Mouse (Mus musculus) G1E (cell line): ENCODE data around the gene Atrnl1.

ENCODE experiments used
- CTCF ChIP-seq: IDR thresholded peaks from 2 replicates; pipeline ENCODE4 v1.5.1; 2012; ENCODE audit warnings: low read depth, low read length, inconsistent platforms, mixed read lengths
- GATA1 ChIP-seq: IDR thresholded peaks from 2 replicates; pipeline ENCODE4 v1.6.1; 2012; ENCODE audit warnings: borderline replicate concordance, low read length, inconsistent platforms, mixed read lengths
- GATA2 ChIP-seq: IDR thresholded peaks from 2 replicates; pipeline ENCODE4 v1.6.1; 2012; ENCODE audit warnings: low read depth, low read length, inconsistent platforms, borderline replicate concordance
- POLR2AphosphoS5 ChIP-seq: IDR thresholded peaks from 2 replicates; pipeline ENCODE4 v1.6.1; 2012; ENCODE audit warnings: low read depth, low read length, inconsistent platforms; ENCODE audit not compliant: insufficient replicate concordance
- TAL1 ChIP-seq: conservative IDR thresholded peaks from 2 replicates; pipeline ENCODE4 v1.6.1; 2012; ENCODE audit warnings: low read depth, low read length, inconsistent platforms, mixed read lengths

DNA sequence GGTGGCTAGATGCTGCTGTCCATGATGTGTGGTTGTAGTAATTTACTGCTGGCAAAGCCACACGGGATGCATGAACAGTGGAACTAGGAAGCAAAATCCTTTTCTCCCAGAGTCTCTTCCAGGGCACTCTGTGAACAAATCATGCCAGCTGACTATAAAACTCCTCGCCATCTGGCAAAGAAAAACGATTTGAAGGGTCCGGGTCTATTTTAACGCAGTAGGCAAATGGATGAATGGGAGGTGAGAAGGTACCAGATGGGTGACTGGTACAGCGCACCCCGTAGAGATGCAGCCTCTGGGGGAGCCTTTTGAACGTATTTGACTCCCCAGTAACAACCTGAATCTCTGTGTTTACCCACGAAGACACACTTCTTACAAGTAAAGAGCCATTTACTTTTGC is 14.9 kb downstream of the Atrnl1 start:
- TF ChIP-seq CTCF (no peak), POLR2AphosphoS5 (no peak), TAL1 (no peak), GATA2 (no peak), GATA1 (no peak)
